Mouse (Mus musculus): ENCODE results near the gene Fgf10. TPM values are rescaled to one million over a fixed set of nuclear protein-coding genes. Genes with fewer than 3 reads are reported as not detected.

The Fgf10 gene
- polyA plus RNA-seq, 1 experiment from 2014 or later: 0.92 TPM

DNA sequence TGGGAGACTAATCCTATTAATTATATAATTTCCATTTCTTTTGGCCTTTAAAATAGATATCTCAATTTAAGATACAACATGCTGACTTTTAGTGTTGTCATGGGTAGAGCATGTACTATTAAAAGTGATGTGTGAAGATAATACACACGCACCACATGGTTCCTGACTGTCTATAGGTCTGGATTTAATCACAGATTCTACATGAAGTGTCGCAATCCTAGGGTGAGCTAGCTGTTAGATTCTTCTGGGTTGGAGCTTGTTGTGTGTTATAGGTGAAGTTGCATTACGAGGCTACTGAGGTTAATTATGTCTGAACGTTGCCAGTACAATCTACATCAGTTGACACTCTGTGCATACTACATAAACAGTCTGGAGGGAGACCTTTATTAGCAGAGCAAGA, 73.2 kb downstream of the Fgf10 start:
- Histone ChIP-seq H3K9ac (replicated peaks; ENCODE audit: low read length) (no peak overlapping the region), H3K27ac (replicated peaks; ENCODE audit: low read depth, low read length) (no peak overlapping the region), H3K27me3 (ENCODE audit: control insufficient read depth, insufficient read depth, low read length) (no peaks in the 10 kb centered on the region), H3K9me3 (ENCODE audit: control insufficient read depth, low read length) (no peaks in the 10 kb centered on the region), H3K4me3 (replicated peaks; ENCODE audit: low read depth, low read length) (no peak overlapping the region), H3K4me2 (ENCODE audit: low read length) (no peak overlapping the region), H3K36me3 (ENCODE audit: control insufficient read depth, insufficient read depth, low read length) (no peaks in the 10 kb centered on the region), H3K4me1 (ENCODE audit: control insufficient read depth, insufficient read depth, low read length) (no peaks in the 10 kb centered on the region)
- DNase-seq (no peak), ATAC-seq (ENCODE audit: low FRiP score, low TSS enrichment) (no peak)
- 86% methylated on average over 4 of the region's 4 CpGs for WGBS

DNA sequence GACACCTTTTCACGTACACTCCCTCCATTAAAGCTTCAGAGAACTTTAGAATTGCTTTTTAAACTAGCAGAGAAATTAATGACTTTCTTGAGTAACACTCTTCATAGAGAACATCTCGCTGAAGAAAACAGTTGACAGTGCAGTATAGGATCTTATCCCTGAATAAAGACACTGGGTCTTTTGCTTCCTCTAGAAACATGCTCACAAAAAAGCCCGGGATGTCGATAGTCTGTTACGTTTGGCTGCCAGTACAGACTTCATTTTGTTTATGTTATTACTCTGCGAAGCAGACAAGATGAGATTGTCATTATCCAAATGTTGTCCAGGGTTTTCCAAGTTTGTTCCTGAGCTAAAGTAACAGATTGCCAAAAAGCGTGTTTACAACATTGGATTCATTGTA, 75.2 kb downstream of the Fgf10 start:
- ATAC-seq (ENCODE audit: low FRiP score, low TSS enrichment): no peak
- 94% methylated on average over 7 of the region's 7 CpGs for WGBS
- H3K4me2 ChIP-seq (ENCODE audit: low read length): no peak overlapping the region
- no peak overlapping the region for H3K4me3 ChIP-seq (replicated peaks; ENCODE audit: low read depth, low read length)
- no peak overlapping the region for H3K9ac ChIP-seq (replicated peaks; ENCODE audit: low read length)
- no peaks in the 10 kb centered on the region for H3K9me3 ChIP-seq (ENCODE audit: control insufficient read depth, low read length)
- H3K36me3 ChIP-seq (ENCODE audit: control insufficient read depth, insufficient read depth, low read length): no peaks in the 10 kb centered on the region
- no peak for DNase-seq
- H3K4me1 ChIP-seq (ENCODE audit: control insufficient read depth, insufficient read depth, low read length): no peaks in the 10 kb centered on the region
- no peak overlapping the region for H3K27ac ChIP-seq (replicated peaks; ENCODE audit: low read depth, low read length)
- no peaks in the 10 kb centered on the region for H3K27me3 ChIP-seq (ENCODE audit: control insufficient read depth, insufficient read depth, low read length)

DNA sequence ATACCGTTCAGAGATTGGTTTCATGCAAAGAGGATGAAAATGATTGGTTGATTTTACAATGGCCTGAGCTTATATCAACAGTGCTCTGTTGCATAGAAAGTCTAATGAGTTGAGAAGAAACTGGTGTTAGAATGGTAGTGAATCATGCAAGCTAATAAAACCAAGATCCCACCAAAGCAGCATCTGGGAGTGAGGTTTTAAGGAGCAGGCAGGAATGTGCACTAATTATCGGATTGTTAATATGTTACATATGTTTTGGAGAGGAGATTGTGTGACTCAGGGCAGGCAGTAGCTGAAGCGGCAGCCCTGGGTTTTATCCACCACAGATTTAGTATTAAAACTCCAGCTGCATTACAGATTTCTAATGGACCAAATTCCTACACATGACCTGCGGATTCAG, 76.8 kb downstream of the Fgf10 start:
- 80% methylated on average over 4 of the region's 4 CpGs for WGBS
- H3K4me3 ChIP-seq (replicated peaks; ENCODE audit: low read depth, low read length): no peak overlapping the region
- no peak for DNase-seq

DNA sequence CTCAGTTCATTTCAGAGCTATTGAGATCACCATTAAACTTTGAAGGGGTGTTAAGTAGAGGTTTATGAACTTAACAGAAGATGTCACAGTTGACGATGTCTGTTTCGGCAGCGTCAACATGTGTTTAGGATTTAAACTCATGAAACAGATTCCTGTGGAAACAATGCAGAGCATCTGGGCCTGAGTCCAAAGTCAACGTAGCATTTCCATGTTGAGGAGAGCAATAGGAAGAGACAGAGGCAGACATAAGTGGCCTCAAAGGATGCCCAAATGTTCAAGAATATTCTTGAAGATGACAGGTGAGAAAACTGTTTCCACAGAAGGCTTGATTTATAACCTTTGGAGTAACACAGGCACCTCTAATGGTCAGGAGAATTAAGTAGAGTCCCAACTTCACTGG, 84.4 kb downstream of the Fgf10 start:
- 89% methylated on average over 4 of the region's 4 CpGs for WGBS
- H3K9ac ChIP-seq (replicated peaks; ENCODE audit: low read length): no peak overlapping the region
- H3K36me3 ChIP-seq (ENCODE audit: control insufficient read depth, insufficient read depth, low read length): no peaks in the 10 kb centered on the region
- no peaks in the 10 kb centered on the region for H3K9me3 ChIP-seq (ENCODE audit: control insufficient read depth, low read length)
- no peak for ATAC-seq (ENCODE audit: low FRiP score, low TSS enrichment)
- no peak for DNase-seq
- no peak overlapping the region for H3K4me3 ChIP-seq (replicated peaks; ENCODE audit: low read depth, low read length)
- H3K27ac ChIP-seq (replicated peaks; ENCODE audit: low read depth, low read length): no peak overlapping the region
- no peak overlapping the region for H3K4me2 ChIP-seq (ENCODE audit: low read length)
- H3K27me3 ChIP-seq (ENCODE audit: control insufficient read depth, insufficient read depth, low read length): no peaks in the 10 kb centered on the region
- H3K4me1 ChIP-seq (ENCODE audit: control insufficient read depth, insufficient read depth, low read length): no peaks in the 10 kb centered on the region

More for the DNA sequence above, 76.8 kb downstream of the Fgf10 start:
- Histone ChIP-seq H3K4me2 (ENCODE audit: low read length) (no peak overlapping the region), H3K27me3 (ENCODE audit: control insufficient read depth, insufficient read depth, low read length) (no peaks in the 10 kb centered on the region), H3K9me3 (ENCODE audit: control insufficient read depth, low read length) (no peaks in the 10 kb centered on the region), H3K4me1 (ENCODE audit: control insufficient read depth, insufficient read depth, low read length) (no peaks in the 10 kb centered on the region), H3K9ac (replicated peaks; ENCODE audit: low read length) (no peak overlapping the region), H3K36me3 (ENCODE audit: control insufficient read depth, insufficient read depth, low read length) (no peaks in the 10 kb centered on the region), H3K27ac (replicated peaks; ENCODE audit: low read depth, low read length) (no peak overlapping the region)
- ATAC-seq (ENCODE audit: low FRiP score, low TSS enrichment): no peak

DNA sequence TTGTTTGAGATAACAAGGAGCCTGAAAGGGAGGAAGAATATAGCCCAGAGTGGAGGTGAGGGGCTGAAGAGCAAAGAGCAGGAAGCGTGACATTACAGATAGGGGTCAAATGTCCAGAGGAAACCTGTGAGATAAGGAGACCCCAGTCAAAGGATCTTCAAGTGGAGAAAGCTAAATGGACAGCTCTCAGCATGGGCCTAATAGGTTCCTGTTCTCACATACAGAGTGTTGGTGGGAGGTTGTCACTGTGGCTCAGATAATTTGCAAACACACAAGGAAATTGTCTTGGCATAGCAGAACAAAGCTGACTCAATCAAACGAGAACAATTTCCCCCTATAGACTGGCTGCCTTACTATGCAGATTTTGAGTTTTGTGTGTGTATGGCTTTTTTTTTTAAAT, 89.4 kb downstream of the Fgf10 start:
- Histone ChIP-seq H3K9ac (replicated peaks; ENCODE audit: low read length) (no peak overlapping the region), H3K27me3 (ENCODE audit: control insufficient read depth, insufficient read depth, low read length) (no peaks in the 10 kb centered on the region), H3K9me3 (ENCODE audit: control insufficient read depth, low read length) (no peaks in the 10 kb centered on the region), H3K4me1 (ENCODE audit: control insufficient read depth, insufficient read depth, low read length) (no peaks in the 10 kb centered on the region), H3K4me3 (replicated peaks; ENCODE audit: low read depth, low read length) (no peak overlapping the region), H3K4me2 (ENCODE audit: low read length) (no peak overlapping the region), H3K36me3 (ENCODE audit: control insufficient read depth, insufficient read depth, low read length) (no peaks in the 10 kb centered on the region), H3K27ac (replicated peaks; ENCODE audit: low read depth, low read length) (no peak overlapping the region)
- WGBS: 11% methylated on average over 2 of the region's 2 CpGs
- ATAC-seq (ENCODE audit: low FRiP score, low TSS enrichment) (no peak), DNase-seq (peak; percentile 6)

DNA sequence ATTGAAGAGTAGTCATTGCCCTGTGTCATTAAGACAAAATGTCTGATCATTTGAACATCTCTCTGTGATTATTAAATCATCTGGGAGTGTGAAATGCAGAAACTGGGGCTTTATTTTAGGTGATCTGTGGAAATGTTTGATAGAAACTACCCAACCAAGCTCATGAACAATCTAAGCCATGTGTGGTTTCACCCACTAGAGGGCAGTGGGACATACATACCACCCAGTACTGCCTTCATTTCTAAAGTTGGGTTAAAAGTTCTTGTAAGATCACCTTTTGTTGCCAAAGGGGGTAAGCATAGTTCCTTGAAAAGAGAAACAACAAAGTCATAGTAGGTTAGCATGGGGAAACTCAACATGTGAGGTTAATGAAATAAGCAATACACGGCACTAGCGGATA, 93.4 kb downstream of the Fgf10 start:
- no peaks in the 10 kb centered on the region for H3K9me3 ChIP-seq (ENCODE audit: control insufficient read depth, low read length)
- no peaks in the 10 kb centered on the region for H3K27me3 ChIP-seq (ENCODE audit: control insufficient read depth, insufficient read depth, low read length)
- H3K9ac ChIP-seq (replicated peaks; ENCODE audit: low read length): no peak overlapping the region
- H3K27ac ChIP-seq (replicated peaks; ENCODE audit: low read depth, low read length): no peak overlapping the region
- DNase-seq: no peak
- WGBS: 97% methylated on average over 2 of the region's 2 CpGs
- H3K4me1 ChIP-seq (ENCODE audit: control insufficient read depth, insufficient read depth, low read length): no peaks in the 10 kb centered on the region
- no peak for ATAC-seq (ENCODE audit: low FRiP score, low TSS enrichment)
- H3K4me2 ChIP-seq (ENCODE audit: low read length): no peak overlapping the region
- H3K4me3 ChIP-seq (replicated peaks; ENCODE audit: low read depth, low read length): no peak overlapping the region
- no peaks in the 10 kb centered on the region for H3K36me3 ChIP-seq (ENCODE audit: control insufficient read depth, insufficient read depth, low read length)

DNA sequence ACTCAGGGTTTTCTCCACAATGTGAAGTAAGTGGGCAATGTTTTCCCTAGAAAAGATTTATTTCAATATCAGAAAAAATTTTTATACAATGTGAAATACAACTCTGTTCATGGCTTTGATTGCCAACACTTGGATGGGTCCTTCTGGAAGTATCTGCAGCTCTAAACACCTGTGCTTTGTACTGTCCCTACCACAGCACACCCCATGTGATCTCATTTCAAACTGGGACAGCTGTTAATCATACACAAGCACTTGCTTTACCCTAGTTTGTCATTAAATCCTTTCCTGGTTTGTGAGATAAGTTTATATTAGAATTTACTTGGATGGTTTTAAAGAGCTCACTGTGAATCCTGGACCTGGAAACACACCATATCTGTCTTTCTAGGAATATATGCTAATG, 102.6 kb downstream of the Fgf10 start:
- no peak overlapping the region for H3K27ac ChIP-seq (replicated peaks; ENCODE audit: low read depth, low read length)
- no peaks in the 10 kb centered on the region for H3K9me3 ChIP-seq (ENCODE audit: control insufficient read depth, low read length)
- no peaks in the 10 kb centered on the region for H3K36me3 ChIP-seq (ENCODE audit: control insufficient read depth, insufficient read depth, low read length)
- no peaks in the 10 kb centered on the region for H3K4me1 ChIP-seq (ENCODE audit: control insufficient read depth, insufficient read depth, low read length)
- no peak overlapping the region for H3K4me3 ChIP-seq (replicated peaks; ENCODE audit: low read depth, low read length)
- ATAC-seq (ENCODE audit: low FRiP score, low TSS enrichment) (no peak), DNase-seq (no peak)
- H3K4me2 ChIP-seq (ENCODE audit: low read length): no peak overlapping the region
- no peak overlapping the region for H3K9ac ChIP-seq (replicated peaks; ENCODE audit: low read length)
- no peaks in the 10 kb centered on the region for H3K27me3 ChIP-seq (ENCODE audit: control insufficient read depth, insufficient read depth, low read length)

DNA sequence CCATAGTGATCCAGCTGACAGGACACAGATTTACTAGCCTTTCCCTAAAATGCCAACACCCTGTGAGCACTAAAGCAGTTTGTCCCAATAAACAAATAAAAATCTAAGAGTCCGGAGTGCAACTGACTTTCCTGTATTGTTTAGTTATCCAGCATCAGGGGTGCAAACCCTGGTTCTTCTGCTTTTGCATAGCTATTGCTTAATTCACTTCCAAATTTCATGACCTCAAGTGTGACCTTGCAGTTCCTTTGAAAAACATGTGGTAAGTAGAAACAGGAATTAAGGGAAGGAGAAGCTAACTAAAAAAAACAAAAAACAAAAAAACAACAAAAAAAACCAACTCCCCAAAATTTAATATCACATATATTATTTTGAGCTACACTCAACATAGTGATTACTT, 105.6 kb downstream of the Fgf10 start:
- DNase-seq (no peak), ATAC-seq (ENCODE audit: low FRiP score, low TSS enrichment) (no peak)
- no peaks in the 10 kb centered on the region for H3K9me3 ChIP-seq (ENCODE audit: control insufficient read depth, low read length)
- H3K4me2 ChIP-seq (ENCODE audit: low read length): no peak overlapping the region
- H3K9ac ChIP-seq (replicated peaks; ENCODE audit: low read length): no peak overlapping the region
- no peaks in the 10 kb centered on the region for H3K4me1 ChIP-seq (ENCODE audit: control insufficient read depth, insufficient read depth, low read length)
- 71% methylated on average over 1 of the region's 1 CpGs for WGBS
- no peak overlapping the region for H3K4me3 ChIP-seq (replicated peaks; ENCODE audit: low read depth, low read length)
- no peaks in the 10 kb centered on the region for H3K36me3 ChIP-seq (ENCODE audit: control insufficient read depth, insufficient read depth, low read length)
- no peak overlapping the region for H3K27ac ChIP-seq (replicated peaks; ENCODE audit: low read depth, low read length)
- no peaks in the 10 kb centered on the region for H3K27me3 ChIP-seq (ENCODE audit: control insufficient read depth, insufficient read depth, low read length)

DNA sequence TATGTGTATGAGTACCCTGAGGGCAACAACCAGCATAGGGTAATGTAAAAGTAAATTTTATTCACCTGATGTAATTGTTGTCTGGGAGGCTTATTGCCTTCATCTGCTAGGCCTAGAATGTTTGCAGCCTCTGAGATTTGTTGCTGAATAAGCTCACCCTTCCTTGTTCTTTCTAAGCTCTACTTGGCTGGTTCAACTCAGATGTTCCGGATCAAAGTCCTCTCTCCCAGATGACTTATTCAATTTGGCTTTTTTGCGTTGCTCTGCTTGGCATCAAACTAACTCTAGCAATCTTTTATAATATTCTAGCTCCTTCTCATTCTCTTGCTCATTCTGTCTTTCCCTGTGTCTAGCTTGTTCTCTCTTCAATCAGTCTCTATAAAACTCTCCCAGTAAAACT, 109.6 kb downstream of the Fgf10 start:
- no peak overlapping the region for H3K4me2 ChIP-seq (ENCODE audit: low read length)
- no peaks in the 10 kb centered on the region for H3K9me3 ChIP-seq (ENCODE audit: control insufficient read depth, low read length)
- 95% methylated on average over 2 of the region's 2 CpGs for WGBS
- H3K36me3 ChIP-seq (ENCODE audit: control insufficient read depth, insufficient read depth, low read length): no peaks in the 10 kb centered on the region
- H3K4me3 ChIP-seq (replicated peaks; ENCODE audit: low read depth, low read length): no peak overlapping the region
- ATAC-seq (ENCODE audit: low FRiP score, low TSS enrichment): no peak
- no peak overlapping the region for H3K27ac ChIP-seq (replicated peaks; ENCODE audit: low read depth, low read length)
- no peaks in the 10 kb centered on the region for H3K4me1 ChIP-seq (ENCODE audit: control insufficient read depth, insufficient read depth, low read length)
- DNase-seq: no peak
- H3K27me3 ChIP-seq (ENCODE audit: control insufficient read depth, insufficient read depth, low read length): no peaks in the 10 kb centered on the region
- H3K9ac ChIP-seq (replicated peaks; ENCODE audit: low read length): no peak overlapping the region

All from midbrain, embryonic 14.5 days (tissue).